Mouse (Mus musculus): Measurements from ENCODE around the gene Stard13.

Gene Stard13
- long read RNA-seq, experiment 1: 0 reads
- long read RNA-seq, experiment 2, partial matches to known transcripts: 1 of 4 reads
- long read RNA-seq, experiment 2, other reads (novel, unspliced or antisense): 3 of 4 reads

GRCm38 (mm10) chr5:151233400-151234031 is at the start of gene Stard13:
Stard13 (minus strand) TSS chr5:151233836.
- intact Hi-C loops (cut with DNase I): no loop called here

- intact Hi-C loops (cut with DNase I): no loop called here
Observed at GRCm38 (mm10) chr5:151279531-151279930, 45.9 kb upstream of the Stard13 start.

- intact Hi-C loops (cut with DNase I): no loop called here
Observed at GRCm38 (mm10) chr5:151277927-151278326, 44.3 kb upstream of the Stard13 start.

DNA sequence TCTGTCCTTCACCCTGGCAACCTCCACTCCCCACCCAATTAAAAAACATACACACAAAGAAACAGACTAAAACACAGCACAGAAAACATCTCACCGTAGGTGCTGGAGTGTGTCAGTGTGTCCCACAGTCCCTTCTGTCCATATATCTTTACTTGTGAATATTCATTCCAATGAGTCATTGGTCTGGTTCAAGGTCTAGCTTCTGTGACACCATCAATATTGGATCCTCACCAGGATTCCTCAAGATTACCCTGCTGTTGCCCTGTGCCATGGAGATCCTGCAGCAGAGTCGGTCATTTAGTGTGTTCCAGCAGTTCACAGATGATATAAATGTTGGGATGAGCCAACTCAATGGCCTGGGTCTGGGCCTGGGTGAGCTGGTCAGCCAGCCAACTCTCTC is 42.4 kb upstream of the Stard13 start:
- intact Hi-C loops (cut with DNase I): no loop called here

DNA sequence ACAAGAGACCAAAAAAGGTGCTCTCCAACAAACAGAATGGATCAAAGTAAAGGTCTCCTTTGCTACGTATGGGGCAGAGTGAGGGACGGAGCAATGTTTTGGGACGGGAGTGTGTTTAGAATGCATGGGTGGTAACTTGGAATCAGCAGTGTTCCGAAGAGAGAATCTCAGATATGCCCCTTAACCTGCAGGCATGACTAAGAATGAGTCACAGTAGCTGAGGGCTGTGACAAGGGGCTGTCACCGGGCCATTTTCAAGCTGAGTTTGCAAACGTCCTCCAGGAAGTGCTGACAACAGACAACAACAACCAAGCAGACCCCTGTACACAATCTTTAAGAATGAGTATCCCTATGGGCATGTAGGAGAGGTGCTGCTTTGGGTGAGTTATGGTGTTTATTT is 40.6 kb upstream of the Stard13 start:
- intact Hi-C loops (cut with DNase I): no loop called here

GRCm38 (mm10) chr5:151270815-151271214 is 37.2 kb upstream of the Stard13 start:
- intact Hi-C loops (cut with DNase I): no loop called here

DNA sequence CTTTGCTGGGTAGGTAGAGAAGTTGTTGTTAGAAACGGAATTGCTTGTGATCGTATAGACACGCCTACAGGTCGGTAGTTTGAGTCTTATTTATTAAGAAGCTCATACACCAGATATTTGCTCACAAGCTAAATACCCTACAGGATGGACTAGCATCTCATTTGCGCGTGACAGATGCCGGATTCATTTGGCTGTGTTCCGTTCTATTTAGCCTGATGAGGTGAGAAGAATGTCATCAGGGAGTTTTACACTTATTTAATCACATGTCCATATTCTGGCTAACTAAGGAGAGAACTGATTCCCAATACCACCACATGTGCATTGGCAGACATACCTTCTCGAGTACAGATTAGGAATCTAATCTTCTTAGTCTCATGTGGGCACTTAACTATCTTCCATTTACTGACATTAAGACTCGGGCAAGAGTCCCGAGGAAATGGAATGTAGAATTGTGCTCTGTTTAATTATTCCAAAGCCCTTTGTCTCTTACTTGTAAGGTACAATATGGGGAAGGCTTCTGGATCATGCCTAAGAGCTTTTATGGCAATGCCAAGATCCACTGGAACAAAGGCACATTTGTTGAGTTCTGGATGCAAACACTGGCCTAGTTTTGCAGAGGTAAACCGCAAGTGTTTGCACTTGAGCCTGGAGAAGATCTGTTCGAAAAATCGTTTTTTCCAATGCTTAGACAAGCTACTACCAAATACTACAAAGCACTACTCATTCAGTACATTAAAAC is 33.4 kb upstream of the Stard13 start:
- intact Hi-C loops (cut with DNase I): no loop called here

GRCm38 (mm10) chr5:151261558-151261957 is 27.9 kb upstream of the Stard13 start:
- intact Hi-C loops (cut with DNase I): no loop called here

- intact Hi-C loops (cut with DNase I): no loop called here
Observed at GRCm38 (mm10) chr5:151252213-151252612, 18.6 kb upstream of the Stard13 start.

GRCm38 (mm10) chr5:151251656-151252055 is 18.0 kb upstream of the Stard13 start:
- intact Hi-C loops (cut with DNase I): no loop called here

- intact Hi-C loops (cut with DNase I): no loop called here
Observed at GRCm38 (mm10) chr5:151248671-151249620, 15.3 kb upstream of the Stard13 start.

GRCm38 (mm10) chr5:151248084-151248483 is 14.4 kb upstream of the Stard13 start:
- intact Hi-C loops (cut with DNase I): no loop called here

GRCm38 (mm10) chr5:151247115-151247875 is 13.7 kb upstream of the Stard13 start:
- intact Hi-C loops (cut with DNase I): no loop called here

- intact Hi-C loops (cut with DNase I): no loop called here
Observed at GRCm38 (mm10) chr5:151246287-151246686, 12.7 kb upstream of the Stard13 start.

- intact Hi-C loops (cut with DNase I): no loop called here
Observed at GRCm38 (mm10) chr5:151245571-151245970, 11.9 kb upstream of the Stard13 start.

- intact Hi-C loops (cut with DNase I): no loop called here
Observed at GRCm38 (mm10) chr5:151238730-151239129, 5.1 kb upstream of the Stard13 start.

DNA sequence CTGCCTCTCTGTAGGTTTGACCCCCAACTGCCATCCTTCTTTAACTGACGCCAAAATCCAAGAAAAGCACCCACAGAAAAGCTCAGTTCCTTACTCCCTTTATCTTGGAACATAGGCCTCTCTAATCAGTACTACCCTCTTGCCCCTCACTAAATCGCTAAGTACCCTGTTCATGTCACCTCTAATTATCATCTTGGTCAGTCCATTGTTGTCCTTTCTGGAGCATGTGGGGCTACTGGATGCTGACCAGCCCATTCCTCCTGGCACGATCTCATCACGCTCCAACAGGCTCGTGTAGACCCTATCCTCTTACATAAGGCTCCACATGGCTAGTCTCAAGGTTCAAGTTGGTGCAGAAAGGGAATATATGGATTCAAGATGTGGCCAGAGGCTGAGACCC is 2.8 kb upstream of the Stard13 start:
- intact Hi-C loops (cut with DNase I): no loop called here

DNA sequence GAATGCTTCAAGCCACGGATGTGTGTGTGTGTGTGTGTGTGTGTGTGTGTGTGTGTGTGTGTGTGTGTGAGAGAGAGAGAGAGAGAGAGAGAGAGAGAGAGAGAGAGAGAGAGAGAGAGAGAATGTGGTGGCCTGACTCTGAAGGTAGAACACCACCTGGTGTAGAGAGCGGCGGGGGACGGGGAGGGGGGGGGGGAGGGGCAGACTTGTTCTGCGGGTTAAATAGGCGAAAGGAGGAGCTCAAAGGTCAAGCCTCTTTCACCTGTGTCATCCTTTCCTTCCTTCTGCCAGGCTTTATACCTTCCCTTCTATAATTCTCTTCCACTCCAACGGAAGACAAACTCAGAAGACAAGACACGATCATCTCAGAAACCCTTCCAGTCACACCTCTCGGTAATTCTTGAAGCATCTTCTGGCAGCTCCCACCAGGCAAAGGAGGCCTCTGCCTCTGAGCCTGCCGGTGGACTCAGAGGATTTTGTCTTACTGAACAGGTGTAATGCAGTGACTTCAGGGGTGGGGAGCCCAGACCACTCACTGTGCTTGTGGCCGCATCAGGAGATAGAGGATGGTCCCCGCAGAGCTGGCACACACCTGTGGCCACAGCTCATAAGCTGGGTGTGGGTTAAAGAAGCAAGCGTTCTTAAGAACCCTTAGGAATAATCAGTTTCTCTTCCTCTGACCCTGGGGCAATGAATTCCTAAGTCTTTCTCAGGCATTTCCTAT is 898 bp downstream of the Stard13 start:
- intact Hi-C loops (cut with DNase I): no loop called here

DNA sequence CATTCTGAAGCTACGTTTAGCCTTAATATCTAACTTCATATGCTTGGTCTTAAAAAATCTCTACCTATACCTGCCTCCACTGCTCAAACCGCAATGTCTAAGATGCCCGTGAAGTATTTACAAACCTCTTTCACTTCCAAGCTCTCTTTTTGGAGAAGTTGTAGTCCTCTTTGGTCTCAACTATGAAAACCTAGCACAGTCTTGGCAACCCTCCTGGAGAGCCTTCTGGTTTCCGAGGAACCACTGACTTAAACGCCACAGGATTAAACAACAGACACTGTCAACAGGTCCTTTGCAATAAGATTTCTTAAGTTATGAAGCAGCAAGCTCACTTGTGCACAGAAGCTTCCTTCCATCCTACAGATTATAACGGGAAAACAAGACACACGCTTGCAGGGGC is 1.8 kb downstream of the Stard13 start:
- intact Hi-C loops (cut with DNase I): no loop called here

DNA sequence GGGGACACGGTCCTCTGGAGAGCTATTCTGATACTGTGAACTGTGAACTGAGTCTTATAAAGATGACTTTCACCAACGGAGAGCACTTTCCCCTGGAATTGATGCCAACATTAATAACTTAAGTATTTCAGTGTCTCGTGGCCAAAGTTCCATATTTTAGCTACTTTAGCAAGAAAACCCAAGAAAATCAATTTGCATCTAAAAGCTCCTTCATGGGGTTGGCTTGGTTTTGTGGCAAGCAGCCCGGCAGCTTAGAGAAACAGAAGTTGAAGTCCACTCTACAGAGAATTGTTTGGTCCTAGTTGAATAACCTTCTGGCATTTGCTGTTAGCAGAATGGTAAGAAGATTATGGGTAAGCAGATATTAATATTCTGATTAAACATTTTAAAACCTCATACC is 2.2 kb downstream of the Stard13 start:
- intact Hi-C loops (cut with DNase I): no loop called here
